Mouse (Mus musculus) ES-E14 (cell line): ENCODE measurements at regions not wholly inside any gene's neighbourhood (a gene's known extent, or its start where the extent isn't known, plus 50 kb on each side); places are given as distances from the start of the nearest gene placed in this dataset.

Experiments used
- DNase-seq: peaks from one replicate; pipeline ENCODE4 v3.0.0-alpha.2; 2013; ENCODE audit warnings: low read depth, low spot score
- H3K27ac ChIP-seq: 2 replicates; pipeline ENCODE4 v1.5.1; 2012; ENCODE audit warnings: low read depth, mild to moderate bottlenecking, low read length, moderate library complexity, mixed read lengths; ENCODE audit not compliant: poor library complexity, insufficient read depth, severe bottlenecking
- H3K36me3 ChIP-seq: 2 replicates; pipeline ENCODE4 v1.6.1; 2012; ENCODE audit warnings: mild to moderate bottlenecking, low read length, moderate library complexity, mixed read lengths; ENCODE audit not compliant: control insufficient read depth, poor library complexity, insufficient read depth, severe bottlenecking
- H3K4me1 ChIP-seq, 2 experiments: fragments of 150-350 bp in 1 of 2; sonication (generic) in 1 of 2; 2 replicates each; pipeline ENCODE4 v1.6.1; 2012; ENCODE audit warnings: low read length in 2 of 2, mild to moderate bottlenecking in 1 of 2, mixed read lengths in 1 of 2; ENCODE audit not compliant: control insufficient read depth in 2 of 2, insufficient read depth in 2 of 2, poor library complexity in 1 of 2
- H3K4me3 ChIP-seq, 2 experiments: fragments of 150-350 bp in 1 of 2; sonication (generic) in 1 of 2; 2 replicates each; pipeline ENCODE4 v1.5.1; 2012; ENCODE audit warnings: low read length in 2 of 2, low read depth in 1 of 2, mild to moderate bottlenecking in 1 of 2, mixed read lengths in 1 of 2; ENCODE audit not compliant: insufficient read depth in 1 of 2, poor library complexity in 1 of 2, severe bottlenecking in 1 of 2
- H3K9ac ChIP-seq: 2 replicates; pipeline ENCODE4 v1.6.1; 2012; ENCODE audit warnings: low read depth, mild to moderate bottlenecking, low read length, mixed read lengths; ENCODE audit not compliant: poor library complexity, insufficient read depth, severe bottlenecking
- H3K9me3 ChIP-seq: fragments of 150-350 bp; sonication (generic); 2 replicates; pipeline ENCODE4 v1.6.1; 2012; ENCODE audit warnings: low read depth, mild to moderate bottlenecking, low read length; ENCODE audit not compliant: control insufficient read depth, insufficient read depth
- CHD2 ChIP-seq: IDR thresholded peaks from 2 replicates; pipeline ENCODE4 v1.6.1; 2014; ENCODE audit warnings: mild to moderate bottlenecking, low read depth, low read length, inconsistent platforms
- HCFC1 ChIP-seq: IDR thresholded peaks from 2 replicates; pipeline ENCODE4 v1.6.1; 2012; ENCODE audit warnings: low read length, inconsistent platforms, borderline replicate concordance; ENCODE audit not compliant: insufficient read depth
- MAFK ChIP-seq: IDR thresholded peaks from 2 replicates; pipeline ENCODE4 v1.6.1; 2014; ENCODE audit warnings: mild to moderate bottlenecking, low read depth, low read length, inconsistent platforms; ENCODE audit not compliant: insufficient read depth
- ZC3H11A ChIP-seq: IDR thresholded peaks from 2 replicates; pipeline ENCODE4 v1.6.1; 2012; ENCODE audit warnings: low read depth, mild to moderate bottlenecking, inconsistent platforms, low read length, borderline replicate concordance
- ZNF384 ChIP-seq: IDR thresholded peaks from 2 replicates; pipeline ENCODE4 v1.6.1; 2012; ENCODE audit warnings: low read depth, low read length, inconsistent platforms
- in situ Hi-C, 2 experiments: fragments of 600-800 bp; cut with MboI; formaldehyde crosslinking; loops; one replicate each; pipeline ENCODE4 v1.15.1; 2025; ENCODE audit warnings: low sequenced_read_pairs in 2 of 2, inconsistent platforms in 1 of 2; ENCODE audit not compliant: unreplicated experiment in 2 of 2

DNA sequence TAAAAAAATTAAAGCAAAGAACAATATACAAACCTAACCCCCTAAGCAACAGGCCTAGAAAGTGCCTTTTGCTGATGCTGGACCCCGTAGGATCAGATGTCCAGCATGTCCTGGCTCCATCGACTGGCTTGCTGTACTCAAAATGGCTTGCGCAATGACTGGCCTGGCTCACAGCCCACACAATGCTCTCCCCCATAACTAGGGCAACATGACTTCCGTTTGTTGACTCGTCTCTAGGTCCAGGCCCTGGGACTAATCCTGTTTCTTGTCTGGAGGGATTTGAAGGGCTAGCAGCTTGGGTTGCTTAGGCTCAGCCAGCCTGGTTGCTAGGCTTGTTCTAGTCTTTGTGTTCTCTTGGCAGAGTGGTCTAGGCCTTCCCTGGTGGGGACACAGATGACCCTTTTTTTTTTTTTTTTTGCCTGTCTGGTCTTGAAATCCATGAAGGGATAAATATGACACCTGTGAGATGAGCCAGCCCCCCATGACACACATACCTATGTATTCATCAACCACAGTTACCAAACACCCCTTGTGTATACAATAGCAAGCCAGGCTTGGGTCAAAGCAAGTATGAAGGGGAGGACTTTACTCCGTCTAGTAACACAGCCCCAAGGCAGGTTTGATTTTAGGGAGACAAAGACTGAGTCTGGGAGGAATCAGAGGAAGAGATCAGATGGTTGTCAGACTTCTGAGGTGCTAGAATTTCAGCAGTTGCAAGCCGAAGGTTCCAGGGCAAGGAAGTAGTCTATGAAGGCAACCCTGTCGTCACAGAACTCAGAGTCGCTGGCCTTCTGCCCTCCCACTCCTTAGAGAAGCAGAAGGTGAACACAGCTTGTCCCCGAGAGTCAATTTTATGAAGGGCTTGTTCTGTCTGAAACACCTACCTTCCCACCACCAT is 120.0 kb upstream of the Hes1 start:
- no peak for DNase-seq
- Histone ChIP-seq H3K27ac (no peak overlapping the region), H3K4me1 (peaks cover 0 to 7% of the 10 kb centered on the region in 2 experiments; a peak in 1 of 4 replicates)

DNA sequence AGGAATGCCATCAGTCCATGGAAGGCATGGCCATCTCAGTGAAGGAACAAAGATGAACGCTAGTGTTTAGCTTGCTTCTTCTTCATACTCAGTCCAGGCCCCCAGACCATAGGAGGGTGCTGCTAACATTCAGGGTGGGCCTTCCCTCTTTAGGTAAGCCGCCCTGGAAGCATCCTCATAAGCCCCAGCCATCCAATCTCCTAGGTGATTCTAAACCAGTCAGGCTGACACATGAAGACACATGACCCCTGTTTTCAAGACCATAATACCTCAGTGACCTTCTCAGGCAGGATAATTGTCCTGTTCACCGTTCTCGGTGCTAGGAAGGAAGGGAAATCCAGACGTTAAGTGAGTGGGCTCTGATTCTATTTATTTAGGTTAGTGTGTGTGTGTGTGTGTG is 119.2 kb upstream of the Hes1 start:
- Histone ChIP-seq H3K4me3 (no peak overlapping the region), H3K36me3 (no peaks in the 10 kb centered on the region), H3K27ac (no peak overlapping the region), H3K9me3 (no peaks in the 10 kb centered on the region), H3K4me1 (peaks cover 0 to 7% of the 10 kb centered on the region in 2 experiments; a peak in 1 of 4 replicates), H3K9ac (no peak overlapping the region)
- in situ Hi-C loops, result no loop called here
- TF ChIP-seq ZNF384 (no peak), ZC3H11A (no peak), CHD2 (no peak), HCFC1 (no peak), MAFK (no peak)
- no peak for DNase-seq

More for the DNA sequence above, 120.0 kb upstream of the Hes1 start:
- Histone ChIP-seq H3K9ac (no peak overlapping the region), H3K9me3 (no peaks in the 10 kb centered on the region), H3K36me3 (no peaks in the 10 kb centered on the region), H3K4me3 (no peak overlapping the region)
- TF ChIP-seq HCFC1 (no peak), ZNF384 (0 out of 2 replicates have a peak, but pooled peaks have one; percentile 12)
- in situ Hi-C loops, result no loop called here

DNA sequence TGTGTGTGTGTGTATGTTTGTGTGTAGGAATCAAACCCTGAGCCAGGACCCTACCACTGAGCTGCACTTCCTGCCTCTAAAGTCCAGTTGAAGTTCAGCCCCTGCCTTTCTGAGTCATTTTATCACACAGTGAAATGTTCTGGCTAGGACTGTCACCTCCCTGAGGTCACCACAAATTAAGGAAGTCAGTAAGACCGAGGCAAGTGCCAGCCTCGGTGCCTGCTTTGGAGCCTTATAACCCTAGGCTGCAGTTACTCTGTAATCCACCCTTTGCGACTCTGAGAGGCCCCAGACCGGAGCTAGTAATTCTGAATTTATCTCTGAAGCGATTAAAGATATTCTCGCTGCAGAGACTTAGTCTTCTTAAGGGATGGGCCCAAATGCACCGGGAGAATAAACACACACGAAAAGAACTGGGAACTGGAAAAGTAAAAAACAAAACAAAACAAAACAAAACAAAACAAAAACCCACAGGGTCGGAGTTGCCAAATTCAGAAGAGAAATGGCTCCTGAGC is 118.8 kb upstream of the Hes1 start:
- TF ChIP-seq MAFK (no peak), HCFC1 (no peak), CHD2 (no peak), ZC3H11A (no peak), ZNF384 (no peak)
- Histone ChIP-seq H3K9me3 (no peaks in the 10 kb centered on the region), H3K4me1 (peaks cover 0 to 7% of the 10 kb centered on the region in 2 experiments; a peak in 1 of 4 replicates), H3K27ac (no peak overlapping the region), H3K36me3 (no peaks in the 10 kb centered on the region), H3K9ac (peak overlapping the region; percentile 72), H3K4me3 (peak overlapping the region; percentile 63 to 79)
- in situ Hi-C loops, result no loop called here
- no peak for DNase-seq

DNA sequence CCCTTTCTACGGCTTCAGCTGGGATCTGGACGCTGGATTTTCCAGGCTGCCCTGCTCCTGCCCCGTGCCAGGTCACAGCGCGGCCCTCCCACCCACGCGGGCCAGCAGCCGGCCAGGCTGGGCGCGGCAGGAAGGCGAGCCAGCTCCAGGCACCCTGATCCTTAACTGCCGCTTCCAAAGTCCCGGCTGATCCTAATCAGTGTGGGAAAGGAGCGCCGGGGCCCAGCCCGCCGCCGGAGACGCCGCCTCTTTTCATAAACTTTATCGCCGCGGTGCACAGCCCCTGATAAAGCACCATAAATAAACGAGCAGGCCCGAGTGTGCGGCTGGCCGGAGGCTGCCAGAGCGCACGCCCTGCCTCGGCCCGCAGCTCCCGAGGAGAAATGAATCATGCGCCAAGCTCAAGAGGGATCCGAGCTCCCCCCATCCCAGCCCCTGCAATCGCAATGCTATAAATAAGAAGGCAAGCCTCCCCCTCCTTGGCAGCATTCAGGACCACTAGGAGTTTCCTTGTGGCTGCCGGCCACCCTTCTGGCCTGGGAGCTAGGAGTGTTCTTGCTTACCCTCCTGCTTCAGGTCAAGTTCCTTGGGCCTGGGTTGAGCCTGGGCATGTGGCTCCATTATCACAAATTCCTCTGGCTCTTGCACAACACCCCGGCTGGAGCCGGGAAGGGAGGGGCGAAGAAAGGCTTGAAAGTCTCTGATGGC is 118.1 kb upstream of the Hes1 start:
- DNase-seq, result peak; percentile 56

More for the DNA sequence above, 118.1 kb upstream of the Hes1 start:
- peak overlapping the region; percentile 63 to 79 for H3K4me3 ChIP-seq
- H3K9me3 ChIP-seq, result no peaks in the 10 kb centered on the region
- no peak overlapping the region; the same call in 1 of the 2 replicates for H3K27ac ChIP-seq
- TF ChIP-seq CHD2 (no peak), ZNF384 (no peak), ZC3H11A (no peak), MAFK (no peak), HCFC1 (no peak)
- in situ Hi-C loops, result no loop called here
- peaks cover 0 to 7% of the 10 kb centered on the region in 2 experiments; a peak in 1 of 4 replicates for H3K4me1 ChIP-seq
- no peaks in the 10 kb centered on the region for H3K36me3 ChIP-seq
- H3K9ac ChIP-seq, result peak overlapping the region; percentile 72
